Mouse (Mus musculus) induced T-regulatory cell, adult 2 months (primary cell): ENCODE measurements at regions not wholly inside any gene's neighbourhood (a gene's known extent, or its start where the extent isn't known, plus 50 kb on each side); places are given as distances from the start of the nearest gene placed in this dataset.
A peak's percentile ranks its signal among the peaks of the same experiment; 100 is the strongest.

Source experiments
- DNase-seq: peaks from one replicate; pipeline ENCODE4 v3.0.0-alpha.2; 2012; ENCODE audit warnings: low read depth

- peak; percentile 21 for DNase-seq
Measured at GRCm38 (mm10) chr4:99348674-99349073, 53.0 kb downstream of the Gm12689 start.

- DNase-seq = no peak
Measured at GRCm38 (mm10) chr4:99353122-99353774, 57.5 kb downstream of the Gm12689 start.

- DNase-seq = peak; percentile 2
Measured at GRCm38 (mm10) chr4:99354241-99354640, 58.5 kb downstream of the Gm12689 start.

GRCm38 (mm10) chr4:99354835-99355234 is 59.1 kb downstream of the Gm12689 start:
- peak; percentile 1 for DNase-seq

- no peak for DNase-seq
Measured at GRCm38 (mm10) chr4:99368036-99368435, 72.3 kb downstream of the Gm12689 start.

GRCm38 (mm10) chr4:99371162-99371561 is 75.5 kb downstream of the Gm12689 start:
- DNase-seq = no peak

- DNase-seq = no peak
Measured at GRCm38 (mm10) chr4:99376171-99376570, 80.5 kb downstream of the Gm12689 start.

GRCm38 (mm10) chr4:99376911-99377310 is 81.2 kb downstream of the Gm12689 start:
- no peak for DNase-seq

- DNase-seq = no peak
Measured at GRCm38 (mm10) chr4:99379983-99380382, 84.3 kb downstream of the Gm12689 start.

GRCm38 (mm10) chr4:99385381-99385780 is 89.7 kb downstream of the Gm12689 start:
- no peak for DNase-seq

- DNase-seq = no peak
Measured at GRCm38 (mm10) chr4:99389428-99389827, 93.7 kb downstream of the Gm12689 start.

- DNase-seq = no peak
Measured at GRCm38 (mm10) chr4:99392986-99393385, 97.3 kb downstream of the Gm12689 start.

GRCm38 (mm10) chr4:99394244-99394643 is 98.5 kb downstream of the Gm12689 start:
- no peak for DNase-seq

- DNase-seq = no peak
Measured at GRCm38 (mm10) chr4:99407466-99407865, 111.8 kb downstream of the Gm12689 start.

- DNase-seq = no peak
Measured at GRCm38 (mm10) chr4:99423449-99423848, 127.7 kb downstream of the Gm12689 start.

- no peak for DNase-seq
Measured at GRCm38 (mm10) chr4:99445077-99445754, 149.5 kb downstream of the Gm12689 start.

GRCm38 (mm10) chr4:99445755-99446128 is 150.0 kb downstream of the Gm12689 start:
- DNase-seq = no peak

GRCm38 (mm10) chr4:99458984-99459383 is 163.3 kb downstream of the Gm12689 start:
- no peak for DNase-seq

GRCm38 (mm10) chr4:99459436-99459835 is 163.7 kb downstream of the Gm12689 start:
- no peak for DNase-seq

GRCm38 (mm10) chr4:99465493-99465892 is 169.8 kb downstream of the Gm12689 start:
- no peak for DNase-seq

- DNase-seq = no peak
Measured at GRCm38 (mm10) chr4:99475701-99476218, 180.1 kb downstream of the Gm12689 start.

GRCm38 (mm10) chr4:99484271-99484670 is 171.8 kb upstream of the Foxd3 start:
- no peak for DNase-seq
